Mouse (Mus musculus) cerebellum, adult 2 months (tissue): ENCODE data around the gene Rnase4. TPM values are rescaled to one million over a fixed set of nuclear protein-coding genes. Genes with fewer than 3 reads are reported as not detected.

ENCODE experiments used
- DNase-seq, 2 experiments: peaks; one replicate each; pipeline ENCODE4 v3.0.0; 2021
- H3K27ac ChIP-seq: fragments of 200-500 bp; 2 replicates; pipeline ENCODE4 v1.5.1; 2012; ENCODE audit warnings: low read length, control low read depth, inconsistent platforms; ENCODE audit not compliant: insufficient read depth
- H3K27me3 ChIP-seq: fragments of 200-500 bp; 2 replicates; pipeline ENCODE4 v1.6.1; 2012; ENCODE audit warnings: inconsistent platforms, mild to moderate bottlenecking, low read length, moderate library complexity; ENCODE audit not compliant: control insufficient read depth, insufficient read depth
- H3K4me1 ChIP-seq: fragments of 200-500 bp; 2 replicates; pipeline ENCODE4 v1.6.1; 2011; ENCODE audit warnings: low read length; ENCODE audit not compliant: control insufficient read depth, insufficient read depth
- H3K4me3 ChIP-seq: fragments of 200-500 bp; replicated peaks from 2 replicates; pipeline ENCODE3; 2011; ENCODE audit warnings: mild to moderate bottlenecking, low read depth, low read length, control low read depth; ENCODE audit not compliant: insufficient read depth
- CTCF ChIP-seq: fragments of 200-500 bp; IDR thresholded peaks from 2 replicates; pipeline ENCODE4 v1.5.1; 2011; ENCODE audit warnings: low read depth, mild to moderate bottlenecking, control low read depth, low read length, moderate library complexity, borderline replicate concordance; ENCODE audit not compliant: insufficient read depth
- POLR2A ChIP-seq: fragments of 200-500 bp; IDR thresholded peaks from 2 replicates; pipeline ENCODE4 v1.6.1; 2011; ENCODE audit warnings: low read length, control low read depth, borderline replicate concordance; ENCODE audit not compliant: insufficient read depth
- WGBS: fragments of 180-500 bp; shearing (Covaris S2); methylation state at CpG from one replicate; pipeline ENCODE4 v1.1.7; 2018; 5-methylcytosine and 5-hydroxymethylcytosine counted together
- polyA plus RNA-seq: library from polyadenylated mRNA; depleted of rRNA; stranded (reverse); fragments of >200 nt; gene quantifications from 2 replicates; pipeline ENCODE4 v1.2.3, GENCODE M21; 2012; rRNA removed

Rnase4 gene
- polyA plus RNA-seq, 1 experiment = 11.5 TPM

DNA sequence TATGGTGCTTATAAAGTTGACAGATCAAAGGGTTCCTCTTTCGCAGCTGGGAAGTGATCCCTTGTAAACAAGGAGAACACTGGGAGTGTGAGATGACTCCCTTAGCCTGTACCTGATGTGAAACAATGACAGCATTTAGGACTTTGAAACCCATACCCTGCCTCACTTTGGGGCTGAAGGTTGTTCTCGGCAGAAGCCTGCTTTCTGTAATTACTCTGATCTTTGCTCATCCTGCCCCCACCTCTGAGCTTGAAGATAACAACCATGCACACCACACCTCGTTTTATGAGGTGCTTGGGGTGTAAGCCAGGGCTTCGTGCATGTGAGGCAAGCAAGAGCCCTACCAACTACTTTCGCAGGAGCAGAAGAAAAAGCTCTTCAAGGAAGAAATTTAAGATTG, 58.3 kb downstream of the Rnase4 start:
- H3K27ac ChIP-seq = no peak overlapping the region
- no peak overlapping the region for H3K4me3 ChIP-seq
- 69% methylated on average over 5 of the region's 5 CpGs for WGBS
- no peak for DNase-seq
- TF ChIP-seq CTCF = no peak
- TF ChIP-seq POLR2A = no peak
- H3K27me3 ChIP-seq = no peaks in the 10 kb centered on the region
- H3K4me1 ChIP-seq = no peaks in the 10 kb centered on the region

GRCm38 (mm10) chr14:51150206-51150831, 59.4 kb downstream of the Rnase4 start:
- DNase-seq = no peak
- 85% methylated on average over 3 of the region's 3 CpGs for WGBS
- Histone ChIP-seq H3K27me3 (no peaks in the 10 kb centered on the region), H3K4me3 (no peak overlapping the region), H3K4me1 (no peaks in the 10 kb centered on the region), H3K27ac (no peak overlapping the region)
- TF ChIP-seq CTCF (no peak), POLR2A (no peak)

- 82% methylated on average over 5 of the region's 5 CpGs for WGBS
- Histone ChIP-seq H3K27me3 (no peaks in the 10 kb centered on the region), H3K4me3 (no peak overlapping the region), H3K27ac (no peak overlapping the region), H3K4me1 (no peaks in the 10 kb centered on the region)
- TF ChIP-seq CTCF (no peak), POLR2A (no peak)
- DNase-seq = no peak
Observed at GRCm38 (mm10) chr14:51152249-51152870, 61.5 kb downstream of the Rnase4 start.

Other genes starting within 250 kb of the Rnase4 start
- 6.4 and 8.4 TPM in 2 replicates for gene Tep1, start 220.5 kb upstream of the Rnase4 start, polyA plus RNA-seq
- gene Klhl33, start 193.6 kb upstream of the Rnase4 start, polyA plus RNA-seq = 34.1 and 35.4 TPM in 2 replicates
- 65.1 and 70.3 TPM in 2 replicates for gene Osgep, start 166.2 kb upstream of the Rnase4 start, polyA plus RNA-seq
- 48.5 and 49.7 TPM in 2 replicates for gene Apex1, start 166.1 kb upstream of the Rnase4 start, polyA plus RNA-seq
- 204 and 212 TPM in 2 replicates for gene Pip4p1, start 160.2 kb upstream of the Rnase4 start, polyA plus RNA-seq
- 21.0 and 25.1 TPM in 2 replicates for gene Pnp, start 160.0 kb upstream of the Rnase4 start, polyA plus RNA-seq
- 22.2 and 23.9 TPM in 2 replicates for gene Gm49342, start 146.6 kb upstream of the Rnase4 start, polyA plus RNA-seq
- gene Pnp2, start 135.1 kb upstream of the Rnase4 start, polyA plus RNA-seq = 0.98 and 1.0 TPM in 2 replicates
- not detected in 2 replicates for gene Rnase10, start 83.3 kb upstream of the Rnase4 start, polyA plus RNA-seq
- not detected in 2 replicates for gene Rnase9, start 49.2 kb upstream of the Rnase4 start, polyA plus RNA-seq
- gene Rnase11, start 40.9 kb upstream of the Rnase4 start, polyA plus RNA-seq = not detected in 2 replicates
- not detected in 2 replicates for gene Rnase12, start 33.4 kb upstream of the Rnase4 start, polyA plus RNA-seq
- gene Olfr750, start 16.6 kb upstream of the Rnase4 start, polyA plus RNA-seq = not detected in 2 replicates
- gene Ang, start 73 bp downstream of the Rnase4 start, polyA plus RNA-seq = 2.9 TPM in 2 replicates
- gene Eddm3b, start 23.3 kb downstream of the Rnase4 start, polyA plus RNA-seq = not detected in 2 replicates
- 0.61 and 0.81 TPM in 2 replicates for gene Rnase6, start 32.8 kb downstream of the Rnase4 start, polyA plus RNA-seq
- 3.3 and 4.1 TPM in 2 replicates for gene Rnase1, start 55.7 kb downstream of the Rnase4 start, polyA plus RNA-seq
- gene Rnase2b, start 71.2 kb downstream of the Rnase4 start, polyA plus RNA-seq = not detected in 2 replicates
- not detected in 2 replicates for gene Ang2, start 108.1 kb downstream of the Rnase4 start, polyA plus RNA-seq
- gene Ear14, start 112.3 kb downstream of the Rnase4 start, polyA plus RNA-seq = not detected in 2 replicates
- gene Rnase2a, start 165.0 kb downstream of the Rnase4 start, polyA plus RNA-seq = not detected in 2 replicates